Mouse (Mus musculus) CD4-positive, CD25-positive, alpha-beta regulatory T cell, adult 9 weeks (primary cell): ENCODE results near the gene Gm21981. TPM values are rescaled to one million over a fixed set of nuclear protein-coding genes. Genes with fewer than 3 reads are reported as not detected.

Source experiments
- polyA plus RNA-seq: library from polyadenylated mRNA; unstranded; fragments of 100-300 nt; shearing (Covaris generic); gene quantifications from one replicate; pipeline ENCODE4 v1.2.1, GENCODE M21; 2017

Gene Gm21981
- not detected for polyA plus RNA-seq

GRCm38 (mm10) chr17:47694442-47694502 lies at the start of gene Gm21981:
Gene Gm21981, minus strand, starts transcription at chr17:47694455.

GRCm38 (mm10) chr17:47736856-47737255 lies 42.6 kb upstream of the Gm21981 start, which contains the start of gene Tfeb:
Gene Tfeb, plus strand, starts transcription at chr17:47737030.

GRCm38 (mm10) chr17:47726566-47726965 lies 32.3 kb upstream of the Gm21981 start, which contains the start of gene Pgc:
Gene Pgc, plus strand, starts transcription at chr17:47726842.

GRCm38 (mm10) chr17:47694503-47695336 lies 465 bp upstream of the Gm21981 start, which contains the start of gene Prickle4:
Gene Prickle4, minus strand, starts transcription at chr17:47694736.

GRCm38 (mm10) chr17:47688608-47689575 lies 5.4 kb downstream of the Gm21981 start, which contains the start of gene Frs3:
Gene Frs3, plus strand, starts transcription at chr17:47689030.

GRCm38 (mm10) chr17:47688344-47688607 lies 6.0 kb downstream of the Gm21981 start, which contains the start of gene Tomm6:
Gene Tomm6, minus strand, starts transcription at chr17:47688386.

Other genes starting within 250 kb of the Gm21981 start
- gene Taf8, start 192.2 kb downstream of the Gm21981 start, polyA plus RNA-seq, result 60.2 TPM
- gene Ccnd3, start 189.4 kb downstream of the Gm21981 start, polyA plus RNA-seq, result 261 TPM
- 19.5 TPM for gene Bysl, start 83.0 kb downstream of the Gm21981 start, polyA plus RNA-seq
- gene Med20, start 82.9 kb downstream of the Gm21981 start, polyA plus RNA-seq, result 45.5 TPM
- gene Gm20517, start 82.9 kb downstream of the Gm21981 start, polyA plus RNA-seq, result 0.29 TPM
- gene Usp49, start 63.8 kb downstream of the Gm21981 start, polyA plus RNA-seq, result 0.61 TPM
- gene Tomm6, start 6.1 kb downstream of the Gm21981 start, polyA plus RNA-seq, result 288 TPM
- 0.62 TPM for gene Frs3, start 5.4 kb downstream of the Gm21981 start, polyA plus RNA-seq
- not detected for gene Prickle4, start 281 bp upstream of the Gm21981 start, polyA plus RNA-seq
- not detected for gene Pgc, start 32.4 kb upstream of the Gm21981 start, polyA plus RNA-seq
- 11.1 TPM for gene Tfeb, start 42.6 kb upstream of the Gm21981 start, polyA plus RNA-seq
- gene Mdfi, start 140.2 kb upstream of the Gm21981 start, polyA plus RNA-seq, result not detected
- gene Foxp4, start 230.2 kb upstream of the Gm21981 start, polyA plus RNA-seq, result 6.4 TPM